Mouse (Mus musculus): ENCODE results near the gene Gnb4.

DNA sequence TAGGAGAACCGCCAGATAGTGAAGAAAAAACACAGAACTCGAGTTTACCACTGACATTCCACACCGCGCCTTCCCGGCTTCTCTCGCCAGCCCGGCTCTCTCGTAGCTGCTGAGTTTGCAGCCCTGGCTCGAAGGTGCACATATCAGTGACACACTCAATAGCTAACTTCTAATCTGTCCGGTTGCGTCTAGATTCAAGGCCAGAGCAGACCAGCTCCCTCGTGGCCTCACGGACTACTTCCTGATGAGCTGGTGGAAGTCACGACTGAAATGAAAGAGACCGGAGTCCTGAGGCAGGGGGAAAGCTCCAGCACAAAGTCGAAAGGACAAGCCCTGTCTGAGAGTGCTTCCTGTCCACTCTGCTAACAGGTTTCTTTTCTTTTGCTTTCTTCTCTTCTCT, 42.4 kb upstream of the Gnb4 start:
- no peak for TF ChIP-seq ZNF384 (IDR thresholded peaks at IDR 0.05; ENCODE audit: low read depth, low read length)
- TF ChIP-seq HCFC1 (IDR thresholded peaks at IDR 0.05; ENCODE audit: borderline replicate concordance, insufficient read depth, low read length), result no peak
- no peak for TF ChIP-seq MAFK (IDR thresholded peaks at IDR 0.05; ENCODE audit: insufficient read depth, low read depth, low read length)

Data from ES-E14 (cell line).